Mouse (Mus musculus): ENCODE results near the gene Gpr22. TPM values are rescaled to one million over a fixed set of nuclear protein-coding genes. Genes with fewer than 3 reads are reported as not detected.

The Gpr22 gene
- polyA plus RNA-seq, 1 experiment: 0.08 TPM

DNA sequence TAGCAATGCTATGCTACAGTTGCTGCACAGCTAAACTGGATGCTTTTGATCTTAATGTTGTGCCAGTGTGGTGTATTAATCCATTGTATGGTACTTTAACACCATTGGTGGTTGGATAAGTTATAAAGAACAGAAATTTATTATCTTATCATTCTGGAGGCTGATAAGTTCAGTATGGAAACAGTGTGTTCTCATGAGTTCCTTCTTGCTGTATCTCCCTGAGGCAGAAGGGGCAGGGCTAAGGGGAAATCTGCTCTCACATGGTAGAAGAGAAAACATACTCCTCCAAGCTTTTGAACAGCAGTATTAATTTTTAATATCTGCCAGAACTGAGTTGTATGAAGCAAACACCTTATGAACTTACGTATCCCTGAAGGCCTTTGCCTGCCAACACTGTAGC, 20.5 kb downstream of the Gpr22 start:
- H3K4me1 ChIP-seq: peaks cover 8% of the 10 kb centered on the region; the same call in 1 of the 2 replicates
- H3K9me3 ChIP-seq: peaks cover 6% of the 10 kb centered on the region; the same call in 1 of the 2 replicates
- H3K36me3 ChIP-seq (replicated peaks; ENCODE audit: low read length): peaks cover 44% of the 10 kb centered on the region
- H3K27me3 ChIP-seq (replicated peaks): no peaks in the 10 kb centered on the region
- TF ChIP-seq FLI1 (IDR thresholded peaks at IDR 0.05; ENCODE audit: low read length) (no peak), GATA1 (IDR thresholded peaks at IDR 0.05; ENCODE audit: borderline replicate concordance, low read length) (no peak)
- no peak overlapping the region for H3K4me3 ChIP-seq (replicated peaks)

DNA sequence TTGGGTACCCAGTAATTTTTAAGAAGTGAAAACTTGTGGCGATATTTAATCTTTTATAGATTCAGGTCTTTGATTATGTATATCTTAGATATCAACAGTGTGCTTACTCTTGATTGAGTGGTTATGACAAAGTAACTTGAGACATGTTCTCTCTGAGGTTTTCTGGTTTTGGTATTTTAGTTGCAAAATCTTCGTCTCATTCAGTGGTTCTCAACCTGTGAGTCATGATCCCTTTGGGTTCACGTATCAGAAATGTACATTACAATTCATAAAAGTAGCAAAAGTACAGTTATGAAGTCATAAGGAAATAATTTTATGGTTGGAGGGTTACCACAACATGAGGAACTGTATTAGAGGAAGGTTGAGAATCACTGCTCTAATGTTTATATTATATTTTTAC, 27.1 kb downstream of the Gpr22 start:
- Histone ChIP-seq H3K27me3 (replicated peaks) (no peaks in the 10 kb centered on the region), H3K36me3 (replicated peaks; ENCODE audit: low read length) (peaks cover 39% of the 10 kb centered on the region), H3K4me1 (no peaks in the 10 kb centered on the region), H3K9me3 (no peaks in the 10 kb centered on the region), H3K4me3 (replicated peaks) (no peak overlapping the region)
- TF ChIP-seq GATA1 (IDR thresholded peaks at IDR 0.05; ENCODE audit: borderline replicate concordance, low read length) (no peak), FLI1 (IDR thresholded peaks at IDR 0.05; ENCODE audit: low read length) (no peak)

DNA sequence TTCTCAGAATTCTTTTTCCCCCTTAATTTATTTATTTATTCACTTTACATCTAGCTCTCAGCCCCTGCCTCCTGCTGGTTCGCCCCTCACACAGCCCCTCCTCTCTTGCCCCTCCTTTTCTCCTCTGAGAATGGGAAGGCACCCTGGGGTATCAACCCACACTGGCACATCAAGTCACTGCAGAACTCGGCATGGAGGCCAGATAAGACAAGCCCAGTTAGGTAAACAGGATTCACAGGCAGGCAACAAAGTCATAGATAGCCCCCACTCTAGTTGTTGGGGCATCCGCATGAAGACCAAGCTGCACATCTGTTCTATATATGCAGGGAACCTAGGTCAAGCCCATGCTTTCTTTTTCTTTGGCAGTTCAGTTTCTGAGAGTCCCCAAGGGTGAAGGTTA, 46.6 kb downstream of the Gpr22 start:
- no peak for TF ChIP-seq FLI1 (IDR thresholded peaks at IDR 0.05; ENCODE audit: low read length)
- no peak for TF ChIP-seq GATA1 (IDR thresholded peaks at IDR 0.05; ENCODE audit: borderline replicate concordance, low read length)
- Histone ChIP-seq H3K36me3 (replicated peaks; ENCODE audit: low read length) (peaks cover 92% of the 10 kb centered on the region), H3K4me1 (no peaks in the 10 kb centered on the region; the same call in 1 of the 2 replicates), H3K27me3 (replicated peaks) (no peaks in the 10 kb centered on the region), H3K4me3 (replicated peaks) (no peak overlapping the region), H3K9me3 (no peaks in the 10 kb centered on the region)

DNA sequence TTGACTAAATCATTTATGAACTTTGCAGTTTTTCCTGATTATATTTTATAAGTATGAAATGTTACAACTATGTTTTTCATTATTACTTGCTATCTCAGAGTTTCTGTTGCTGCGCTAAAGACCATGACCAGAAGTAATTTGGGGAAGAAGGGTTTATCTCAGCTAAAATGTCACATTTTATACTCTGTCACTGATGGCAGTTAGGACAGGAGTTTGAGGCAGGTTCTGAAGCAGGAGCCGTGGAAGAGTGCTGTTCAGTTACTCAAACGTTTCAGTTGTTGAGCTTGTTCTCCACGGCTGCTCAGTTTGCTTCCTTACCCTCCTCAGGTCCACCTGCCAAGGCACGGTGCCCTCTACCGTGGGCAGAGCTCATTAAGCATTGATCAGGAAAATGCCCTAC, 47.7 kb downstream of the Gpr22 start:
- TF ChIP-seq FLI1 (IDR thresholded peaks at IDR 0.05; ENCODE audit: low read length) (no peak), GATA1 (IDR thresholded peaks at IDR 0.05; ENCODE audit: borderline replicate concordance, low read length) (no peak)
- peaks cover 93% of the 10 kb centered on the region for H3K36me3 ChIP-seq (replicated peaks; ENCODE audit: low read length)
- H3K9me3 ChIP-seq: no peaks in the 10 kb centered on the region
- H3K4me3 ChIP-seq (replicated peaks): no peak overlapping the region
- H3K4me1 ChIP-seq: no peaks in the 10 kb centered on the region; the same call in 1 of the 2 replicates
- H3K27me3 ChIP-seq (replicated peaks): no peaks in the 10 kb centered on the region

Other genes starting within 250 kb of the Gpr22 start
- 0.82 and 1.2 TPM in 2 replicates for gene Cbll1, start 214.3 kb downstream of the Gpr22 start, polyA plus RNA-seq (2012; ENCODE audit: insufficient read depth, low replicate concordance)
- not detected in 2 replicates for gene Slc26a4, start 154.0 kb downstream of the Gpr22 start, polyA plus RNA-seq (2012; ENCODE audit: insufficient read depth, low replicate concordance)
- 8.4 TPM in 1 of 2 replicates, not detected in the other for gene Bcap29, start 79.3 kb downstream of the Gpr22 start, polyA plus RNA-seq (2012; ENCODE audit: insufficient read depth, low replicate concordance)
- 7.9 and 10.6 TPM in 2 replicates for gene Dus4l, start 59.1 kb downstream of the Gpr22 start, polyA plus RNA-seq (2012; ENCODE audit: insufficient read depth, low replicate concordance)
- 0.56 TPM in 1 of 2 replicates, not detected in the other for gene Cog5, start 59.1 kb downstream of the Gpr22 start, polyA plus RNA-seq (2012; ENCODE audit: insufficient read depth, low replicate concordance)
- 0.52 and 2.0 TPM in 2 replicates for gene Hbp1, start 236.6 kb upstream of the Gpr22 start, polyA plus RNA-seq (2012; ENCODE audit: insufficient read depth, low replicate concordance)